Mouse (Mus musculus): ENCODE measurements around the gene 6030452D12Rik. TPM values are rescaled to one million over a fixed set of nuclear protein-coding genes. Genes with fewer than 3 reads are reported as not detected.
A peak's percentile ranks its signal among the peaks of the same experiment; 100 is the strongest.

The 6030452D12Rik gene
- total RNA-seq, 2 experiments from 2014 or later: not detected

DNA sequence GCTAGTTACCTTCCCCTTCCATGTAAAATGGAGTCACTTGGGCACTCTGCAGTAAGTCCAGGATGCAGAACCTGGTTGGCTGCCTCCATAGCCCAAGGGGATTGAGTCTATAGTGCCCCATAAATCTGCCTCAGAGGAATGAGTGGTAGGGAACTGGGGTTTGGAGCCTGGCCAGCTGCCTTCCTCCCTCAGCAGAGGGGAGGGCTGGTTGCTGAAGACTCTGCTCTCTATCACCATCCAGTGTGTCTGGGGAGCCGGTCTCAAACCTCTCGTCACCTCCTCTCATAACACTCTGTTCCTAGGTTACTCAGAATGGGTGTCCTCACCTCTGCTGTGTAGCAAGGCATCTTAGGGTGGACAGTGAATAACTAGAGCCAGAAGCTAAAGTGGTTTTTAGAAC lies 16.3 kb downstream of the 6030452D12Rik start:
- DNase-seq: no peak

- DNase-seq: no peak
These were observed 18.4 kb downstream of the 6030452D12Rik start for GRCm38 (mm10) chr8:106518763-106519162.

GRCm38 (mm10) chr8:106520578-106520977 lies 20.3 kb downstream of the 6030452D12Rik start:
- DNase-seq: no peak

GRCm38 (mm10) chr8:106521845-106522244 lies 21.5 kb downstream of the 6030452D12Rik start:
- no peak for DNase-seq

GRCm38 (mm10) chr8:106526725-106527124 lies 26.4 kb downstream of the 6030452D12Rik start:
- no peak for DNase-seq

- peak; percentile 24 for DNase-seq
These were observed 27.1 kb downstream of the 6030452D12Rik start for GRCm38 (mm10) chr8:106527241-106528036.

DNA sequence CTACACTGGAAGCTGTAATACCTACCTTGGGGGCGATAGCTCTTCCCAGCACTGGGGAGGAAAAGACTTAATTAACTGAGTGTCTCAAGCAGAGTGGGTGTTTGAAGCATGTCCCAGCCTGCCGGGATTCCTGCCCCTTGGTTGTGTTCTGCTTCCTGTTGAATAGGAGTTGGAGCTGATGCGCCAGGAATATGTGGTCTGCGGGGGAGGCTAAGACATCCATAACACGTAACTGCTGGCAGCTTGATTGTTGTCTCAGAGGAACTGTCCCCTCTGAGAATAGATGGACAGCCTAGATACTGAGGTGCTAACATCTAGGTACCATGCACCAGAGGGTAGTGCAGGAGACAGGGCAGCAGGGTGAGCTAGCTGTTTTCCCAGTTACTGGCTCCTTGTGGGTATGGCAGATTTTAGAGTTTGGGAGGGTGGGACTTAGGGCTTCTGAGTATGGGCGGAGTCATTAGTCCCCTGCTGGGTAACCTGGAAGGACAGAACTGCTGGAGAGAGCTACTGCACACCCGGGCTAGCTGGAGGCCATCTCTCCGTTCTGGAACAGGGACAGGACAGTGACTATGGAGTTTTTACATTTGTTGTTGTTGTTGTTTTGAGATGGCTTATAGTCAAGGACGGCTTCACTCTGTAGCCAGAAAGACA lies 28.4 kb downstream of the 6030452D12Rik start:
- DNase-seq: no peak

GRCm38 (mm10) chr8:106529885-106530482 lies 29.7 kb downstream of the 6030452D12Rik start:
- DNase-seq: no peak

- peak; percentile 30 for DNase-seq
These were observed 30.2 kb downstream of the 6030452D12Rik start for GRCm38 (mm10) chr8:106530566-106530965.

DNA sequence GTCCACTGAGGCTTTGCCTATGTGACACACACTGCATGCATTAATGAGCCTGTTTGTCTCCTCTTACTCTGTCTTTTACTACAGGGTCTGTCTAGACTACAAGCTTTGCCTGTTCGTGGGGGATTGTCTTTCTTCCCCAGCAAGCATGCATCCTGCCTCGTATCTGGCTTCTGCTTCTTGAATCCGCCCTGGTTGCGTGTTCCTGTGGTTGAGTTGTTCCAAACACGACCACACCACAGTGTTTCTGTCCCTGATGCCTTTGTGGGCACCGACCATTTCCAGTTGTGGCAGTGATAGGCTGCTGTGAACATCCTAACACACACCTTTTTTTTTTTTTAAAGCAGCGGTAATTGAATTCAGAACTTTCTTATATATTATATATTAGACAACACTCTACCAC lies 33.4 kb downstream of the 6030452D12Rik start:
- no peak for DNase-seq

DNA sequence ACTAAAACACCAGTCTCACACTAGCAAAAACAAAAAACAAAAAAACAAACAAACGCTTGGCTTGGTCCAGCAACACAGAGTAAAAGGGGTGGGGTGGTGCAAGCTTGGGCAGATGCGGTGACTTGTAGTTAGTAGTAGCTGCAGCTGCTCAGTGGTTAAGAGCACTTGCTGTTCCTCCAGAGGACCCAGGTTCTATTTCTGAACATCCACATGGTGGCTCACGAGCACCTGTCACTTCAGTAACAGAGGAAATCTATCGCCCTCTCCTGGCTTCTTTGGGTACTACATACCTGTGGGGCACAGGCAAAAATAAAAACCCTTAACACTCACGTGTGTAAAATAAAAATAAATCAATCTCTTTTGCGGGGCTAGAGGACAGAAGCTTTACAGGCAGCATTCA lies 34.1 kb downstream of the 6030452D12Rik start:
- peak; percentile 78 for DNase-seq

DNA sequence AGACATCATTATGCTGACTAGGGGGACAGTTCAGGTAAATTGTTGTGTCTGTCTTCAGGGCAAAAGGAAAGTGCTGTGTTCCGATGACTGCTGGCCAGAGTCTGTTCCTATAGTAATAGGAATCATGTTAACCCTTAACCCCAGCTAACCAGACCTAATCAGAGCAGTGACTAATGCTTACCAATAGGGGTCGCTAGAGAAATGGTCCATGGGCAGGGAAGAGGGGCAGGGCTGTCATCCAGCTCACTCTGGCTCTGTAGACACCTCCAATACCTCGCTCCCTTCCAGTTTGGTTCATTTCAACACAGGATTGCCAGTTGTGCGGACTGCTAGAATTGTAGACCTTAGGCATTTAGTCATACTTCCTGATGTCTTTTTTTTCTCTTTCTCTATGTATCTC lies 35.1 kb downstream of the 6030452D12Rik start:
- no peak for DNase-seq

DNA sequence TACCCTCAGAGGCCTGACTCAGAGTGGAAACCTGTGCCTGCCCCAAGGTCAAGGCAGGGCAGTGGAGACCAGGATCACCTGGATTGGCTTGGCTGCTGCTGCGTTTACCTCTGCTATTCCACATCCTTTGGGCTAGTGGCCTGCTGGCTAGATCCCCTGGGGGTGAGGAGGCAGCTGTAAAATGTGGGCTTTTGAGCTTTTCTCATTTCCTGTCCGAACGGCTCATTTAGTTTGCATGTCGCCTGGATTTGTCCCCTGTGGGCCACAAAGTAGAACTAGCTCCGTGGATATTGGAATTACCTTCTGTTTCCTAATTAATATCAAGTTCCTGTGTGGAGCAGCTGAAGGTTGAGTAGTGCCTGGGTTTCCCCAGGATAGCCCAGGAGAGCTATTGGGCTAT lies 38.9 kb downstream of the 6030452D12Rik start:
- DNase-seq: no peak

GRCm38 (mm10) chr8:106541002-106541401 lies 40.7 kb downstream of the 6030452D12Rik start:
- DNase-seq: no peak

GRCm38 (mm10) chr8:106543043-106543442 lies 42.7 kb downstream of the 6030452D12Rik start:
- no peak for DNase-seq

DNA sequence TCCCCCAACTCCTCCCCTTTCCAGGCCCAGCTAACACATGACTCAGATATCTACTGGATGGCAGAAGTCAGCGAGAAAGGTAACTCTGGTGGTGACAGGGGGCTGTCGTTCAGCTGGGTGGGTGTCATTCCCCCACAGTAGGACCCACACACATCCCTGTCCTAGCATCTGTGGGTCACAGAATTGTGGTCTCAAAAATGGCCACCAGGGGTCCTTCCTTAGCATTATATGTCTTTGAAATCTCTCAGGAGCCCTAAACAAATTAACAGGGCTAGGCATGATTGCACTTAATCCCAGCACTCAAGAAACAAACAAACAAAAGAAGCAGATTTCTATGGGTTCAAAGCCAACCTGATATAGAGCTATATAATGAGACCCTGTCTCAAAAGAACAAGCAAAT lies 44.8 kb downstream of the 6030452D12Rik start:
- no peak for DNase-seq

- no peak for DNase-seq
These were observed 46.4 kb downstream of the 6030452D12Rik start for GRCm38 (mm10) chr8:106546746-106547145.

GRCm38 (mm10) chr8:106548366-106548936 lies 48.1 kb downstream of the 6030452D12Rik start:
- no peak for DNase-seq

GRCm38 (mm10) chr8:106550906-106551305 lies 50.6 kb downstream of the 6030452D12Rik start:
- no peak for DNase-seq

- DNase-seq: no peak
These were observed 53.7 kb downstream of the 6030452D12Rik start for GRCm38 (mm10) chr8:106554011-106554410.

GRCm38 (mm10) chr8:106556068-106556645 lies 55.8 kb downstream of the 6030452D12Rik start:
- DNase-seq: no peak

Data from adrenal gland, postnatal 10 days (tissue).